ENCODE assay signal across 24 mouse cellular contexts in genomic region chr10:117339241-117339640, GRCm38 (mm10). TPM values are rescaled to one million over a fixed set of nuclear protein-coding genes. Genes with fewer than 3 reads are reported as not detected.
"Had no signal": no experiment of that assay in that cellular context is flagged by ENCODE, and none has a peak within 500 bp of the region (broad histone marks: within the 10 kb centered on the region; RNA-seq: fewer than 3 reads in every experiment).

No protein-coding gene starts in this region.

- H3K9me3 ChIP-seq: liver, embryonic 13.5 days; liver, embryonic 15.5 days; lung, embryonic 15.5 days; megakaryocyte, embryonic 14.5 days; midbrain, embryonic 12.5 days; midbrain, embryonic 15.5 days; neural tube, embryonic 13.5 days; neural tube, embryonic 15.5 days had no signal

- DNase-seq: liver, embryonic 13.5 days; liver, postnatal 0 days; lung, adult 2 months; lung, postnatal 14 days; lung, postnatal 36 days; retina, postnatal 1 day; right cerebral cortex, adult 18-20 months; right cerebral cortex, postnatal 25 days; right cerebral cortex, postnatal 4 days; spleen, adult 18-20 months; thymus, adult 2 months; thymus, postnatal 25 days had no signal

- H3K27ac ChIP-seq: liver, embryonic 13.5 days; liver, embryonic 15.5 days; lung, embryonic 15.5 days; macrophage; midbrain, embryonic 12.5 days; midbrain, embryonic 15.5 days; neural tube, embryonic 13.5 days; neural tube, embryonic 15.5 days had no signal

- H3K4me3 ChIP-seq: liver, embryonic 13.5 days; liver, embryonic 15.5 days; lung, embryonic 15.5 days; megakaryocyte, embryonic 14.5 days; midbrain, embryonic 12.5 days; midbrain, embryonic 15.5 days; neural tube, embryonic 13.5 days; neural tube, embryonic 15.5 days had no signal

- H3K4me1 ChIP-seq: liver, embryonic 13.5 days; liver, embryonic 15.5 days; lung, embryonic 15.5 days; midbrain, embryonic 15.5 days had no signal

- ATAC-seq: liver, postnatal 0 days; lung, postnatal 0 days; midbrain, embryonic 15.5 days had no signal

- H3K4me2 ChIP-seq: liver, embryonic 13.5 days; liver, embryonic 15.5 days; lung, embryonic 15.5 days; midbrain, embryonic 12.5 days; midbrain, embryonic 15.5 days; neural tube, embryonic 13.5 days; neural tube, embryonic 15.5 days had no signal

- H3K9ac ChIP-seq: liver, embryonic 13.5 days; liver, embryonic 15.5 days; liver, postnatal 0 days; lung, embryonic 15.5 days; midbrain, embryonic 12.5 days; midbrain, embryonic 15.5 days; neural tube, embryonic 13.5 days; neural tube, embryonic 15.5 days had no signal

- H3K27me3 ChIP-seq: liver, embryonic 13.5 days; liver, embryonic 15.5 days; lung, embryonic 15.5 days; megakaryocyte, embryonic 14.5 days; midbrain, embryonic 12.5 days; midbrain, embryonic 15.5 days; neural tube, embryonic 13.5 days; neural tube, embryonic 15.5 days had no signal

- H3K36me3 ChIP-seq: liver, embryonic 13.5 days; liver, embryonic 15.5 days; lung, embryonic 15.5 days; midbrain, embryonic 12.5 days; midbrain, embryonic 15.5 days; neural tube, embryonic 13.5 days; neural tube, embryonic 15.5 days had no signal

RNA-seq across cellular contexts. Expression of gene Lyz1, which starts 46.6 kb away (rescaled TPM):
- polyA plus RNA-seq: liver, embryonic 13.5 days; midbrain, embryonic 12.5 days; midbrain, embryonic 15.5 days; midbrain, postnatal 0 days; neural tube, embryonic 11.5 days; stomach, embryonic 14.5 days had no signal
